Mouse (Mus musculus): ENCODE data around the gene Scn7a.

The Scn7a gene

GRCm38 (mm10) chr2:66784765-66785164 lies at the start of gene Scn7a:
TSS of gene Scn7a (minus strand) at chr2:66784914.
- DNase-seq (ENCODE audit: low spot score): no peak

DNA sequence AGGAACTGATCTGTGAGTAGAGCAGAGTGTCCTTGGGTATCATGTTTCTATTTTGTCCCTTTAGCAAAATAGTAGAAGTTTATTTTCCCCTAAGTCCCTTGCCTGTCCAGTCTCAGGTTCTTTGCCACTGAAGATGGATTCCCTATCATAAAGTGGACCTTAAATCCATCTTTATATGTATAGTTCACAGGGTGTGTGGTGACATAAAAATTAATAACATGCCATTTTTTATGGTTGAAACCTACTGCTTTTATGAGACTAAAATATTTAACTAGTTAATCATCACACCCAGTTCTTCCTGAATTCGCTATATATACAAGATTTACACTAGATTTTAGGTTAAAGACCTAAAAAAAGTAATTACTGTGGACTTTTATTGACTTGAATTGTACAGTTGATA lies 43.0 kb upstream of the Scn7a start:
- no peak for DNase-seq (ENCODE audit: low spot score)

DNA sequence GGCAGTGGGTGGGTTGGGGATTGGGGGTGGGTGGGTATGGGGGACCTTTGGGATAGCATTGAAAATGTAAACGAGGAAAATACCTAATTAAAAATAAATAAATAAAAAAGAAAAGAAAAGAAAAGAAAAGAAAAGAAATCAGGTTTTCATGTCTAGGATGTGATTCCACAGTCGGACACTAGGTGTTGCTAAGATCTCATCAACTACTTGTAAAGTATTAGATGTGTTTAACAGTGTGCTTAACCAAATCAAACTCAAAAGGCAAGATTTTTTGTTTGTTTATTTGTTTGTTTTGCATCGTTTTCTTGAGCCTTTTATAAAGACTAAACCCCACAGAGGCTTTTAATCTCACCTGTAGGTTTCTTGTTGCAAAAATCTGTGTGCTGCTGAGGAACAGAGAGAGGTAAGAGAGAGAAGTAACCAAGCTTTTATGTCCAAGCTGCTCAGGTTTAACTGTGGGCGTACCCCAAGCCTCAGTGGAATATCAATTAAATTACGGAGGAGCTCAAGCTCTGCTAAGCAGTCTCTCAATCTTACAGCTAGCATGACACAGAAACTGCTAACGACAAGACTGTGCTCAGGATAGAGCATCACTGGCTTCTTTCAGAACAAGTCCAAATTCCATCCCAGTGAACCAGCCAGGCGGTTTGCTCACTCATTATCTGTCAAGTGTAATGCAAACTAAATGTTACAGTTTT lies 35.3 kb upstream of the Scn7a start:
- no peak for DNase-seq (ENCODE audit: low spot score)

- DNase-seq (ENCODE audit: low spot score): no peak
Observed at GRCm38 (mm10) chr2:66799676-66800249, 15.0 kb upstream of the Scn7a start.

- no peak for DNase-seq (ENCODE audit: low spot score)
Observed at GRCm38 (mm10) chr2:66797493-66797892, 12.8 kb upstream of the Scn7a start.

DNA sequence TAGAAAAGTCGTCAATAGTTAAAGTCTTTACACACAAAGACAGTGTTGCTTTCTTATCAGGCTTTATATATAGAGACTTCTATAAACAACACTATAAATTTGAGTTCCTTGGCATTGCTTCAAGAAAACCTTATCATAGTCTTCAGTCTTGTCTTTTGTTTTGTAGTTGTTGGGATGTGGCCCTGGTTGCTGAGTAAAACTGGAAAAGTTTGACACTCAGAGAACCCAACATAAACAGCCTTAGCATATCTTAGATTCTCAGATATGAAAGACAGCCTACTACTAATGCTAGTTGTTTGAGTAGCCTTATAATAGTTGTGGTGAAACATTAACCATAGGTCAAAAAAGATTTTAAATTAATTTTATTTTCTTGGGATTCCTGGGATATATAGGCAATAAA lies 6.9 kb upstream of the Scn7a start:
- no peak for DNase-seq (ENCODE audit: low spot score)

DNA sequence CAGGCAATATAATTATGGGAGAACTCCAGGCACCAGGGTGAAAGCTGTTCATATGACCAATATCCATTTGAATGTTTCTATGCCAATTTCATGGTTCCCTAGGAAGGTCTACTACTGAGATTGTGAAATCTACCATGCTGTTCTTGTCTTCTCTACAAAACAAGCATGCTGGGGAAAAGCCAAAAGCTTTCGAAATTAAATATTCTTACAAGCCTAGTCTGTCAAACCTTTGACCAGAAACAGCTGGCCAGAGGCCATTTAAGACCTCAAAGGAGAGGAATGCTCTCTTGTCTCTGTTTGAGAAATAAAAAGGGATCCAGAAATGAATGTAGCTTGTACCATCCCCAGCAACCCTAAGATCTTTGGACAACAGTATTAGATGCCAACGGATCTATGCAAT lies 3.8 kb downstream of the Scn7a start:
- DNase-seq (ENCODE audit: low spot score): peak; percentile 7

DNA sequence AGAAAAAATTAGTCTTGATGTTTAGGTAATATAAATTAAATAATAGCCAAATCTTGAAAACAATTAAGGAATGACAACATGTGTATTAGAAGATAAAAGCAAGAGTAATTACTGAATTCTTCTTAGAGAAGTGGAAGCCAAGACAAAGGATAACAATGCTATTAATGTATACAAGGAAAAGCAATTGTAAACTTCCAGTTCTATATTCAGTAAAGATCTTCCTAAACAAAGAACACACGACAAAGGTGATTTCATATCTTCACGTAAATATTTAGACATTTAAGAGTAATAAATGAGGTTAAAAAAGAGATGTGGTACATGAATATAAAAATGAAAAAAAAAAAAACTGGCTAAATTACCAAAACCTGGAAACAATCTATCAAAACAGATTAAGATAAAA lies 16.7 kb downstream of the Scn7a start:
- DNase-seq (ENCODE audit: low spot score): no peak

GRCm38 (mm10) chr2:66765170-66765569 lies 19.5 kb downstream of the Scn7a start:
- no peak for DNase-seq (ENCODE audit: low spot score)

DNA sequence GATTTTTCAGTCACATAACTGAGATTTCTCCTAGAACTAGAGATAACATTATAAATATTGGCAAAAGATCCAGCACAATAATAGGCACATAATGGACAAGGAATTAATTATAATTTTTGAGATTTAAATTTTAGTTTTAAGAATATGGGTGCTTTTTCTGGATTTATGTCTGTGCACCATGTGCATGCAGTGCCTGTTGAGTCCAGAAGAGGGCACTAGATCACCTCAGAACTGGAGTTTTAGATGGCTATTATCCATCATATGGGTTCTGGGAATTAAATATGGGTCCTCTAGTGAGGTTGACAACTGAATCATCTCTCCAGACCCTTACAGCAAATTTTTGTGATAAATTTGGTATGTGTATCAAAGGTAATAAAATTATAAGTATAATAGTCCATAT lies 21.8 kb downstream of the Scn7a start:
- DNase-seq (ENCODE audit: low spot score): no peak

- no peak for DNase-seq (ENCODE audit: low spot score)
Observed at GRCm38 (mm10) chr2:66728002-66728401, 56.7 kb downstream of the Scn7a start.

DNA sequence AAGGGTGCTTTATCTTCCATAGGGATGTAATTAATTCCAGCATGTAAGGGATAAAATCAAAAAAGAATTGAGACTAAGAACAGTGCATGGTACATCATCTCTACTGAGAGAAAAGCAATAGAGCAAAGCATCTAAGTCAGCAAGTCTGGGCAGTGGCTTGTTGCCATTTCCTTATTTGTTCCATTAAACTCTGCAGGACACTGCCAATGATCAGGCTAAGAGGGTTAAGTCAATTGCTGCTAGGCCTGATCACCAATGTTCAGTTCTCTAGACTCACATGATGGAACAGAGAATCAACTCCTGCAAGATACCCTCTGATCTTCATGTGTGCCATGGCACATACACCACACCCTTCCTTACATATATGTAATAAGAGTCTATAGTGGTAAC lies 57.1 kb downstream of the Scn7a start:
- no peak for DNase-seq (ENCODE audit: low spot score)

DNA sequence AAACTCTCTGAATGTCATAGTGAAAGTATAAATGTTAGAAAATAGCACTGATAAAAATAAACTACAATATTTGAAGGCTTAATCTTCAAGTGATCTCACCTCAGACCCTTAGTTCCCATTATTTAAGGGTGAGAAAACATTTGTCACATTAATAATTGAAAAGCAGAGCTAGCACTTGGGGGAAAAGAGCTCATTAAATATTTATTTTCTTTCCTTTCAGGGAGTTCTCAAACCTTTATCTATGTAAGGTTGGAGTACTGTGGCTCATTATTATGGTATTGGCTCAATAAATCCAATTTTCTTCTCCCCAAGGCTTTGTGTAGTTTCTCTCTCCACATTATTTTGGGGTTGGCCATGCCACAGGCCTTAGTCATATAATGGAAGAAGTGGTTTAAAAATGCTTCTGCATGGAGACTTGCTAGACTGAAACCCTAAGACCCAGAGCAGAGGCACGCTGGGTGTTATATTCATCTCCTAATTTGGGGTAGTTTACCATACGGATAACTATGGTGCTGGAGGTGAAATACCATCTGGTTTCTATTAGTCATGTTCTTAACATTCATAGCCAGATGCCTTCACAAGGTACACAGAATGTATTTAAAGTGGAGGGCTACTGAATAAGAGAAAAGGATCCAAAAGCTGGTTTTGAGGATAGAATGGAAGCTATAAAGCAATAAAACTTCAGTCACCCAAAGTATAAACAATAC lies 57.7 kb downstream of the Scn7a start:
- no peak for DNase-seq (ENCODE audit: low spot score)

DNA sequence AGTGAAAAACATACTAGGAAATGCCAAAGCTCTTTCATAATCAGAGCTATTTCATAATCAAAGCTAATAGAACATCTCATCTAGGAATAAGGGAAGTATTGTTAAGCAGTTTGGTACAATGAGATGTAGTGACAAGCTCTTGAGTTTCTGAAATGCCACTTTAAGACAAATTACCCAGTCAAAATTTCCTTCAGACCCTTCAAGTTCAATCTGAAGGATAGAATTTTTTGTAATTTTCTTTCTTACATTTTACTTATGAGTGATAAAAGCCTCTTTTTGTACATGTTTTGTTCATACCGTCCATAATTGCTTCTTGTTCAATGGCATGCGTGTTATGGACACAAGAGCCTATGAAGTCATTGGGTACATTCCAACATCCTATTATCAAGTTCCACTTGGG lies 72.6 kb downstream of the Scn7a start:
- DNase-seq (ENCODE audit: low spot score): no peak

DNA sequence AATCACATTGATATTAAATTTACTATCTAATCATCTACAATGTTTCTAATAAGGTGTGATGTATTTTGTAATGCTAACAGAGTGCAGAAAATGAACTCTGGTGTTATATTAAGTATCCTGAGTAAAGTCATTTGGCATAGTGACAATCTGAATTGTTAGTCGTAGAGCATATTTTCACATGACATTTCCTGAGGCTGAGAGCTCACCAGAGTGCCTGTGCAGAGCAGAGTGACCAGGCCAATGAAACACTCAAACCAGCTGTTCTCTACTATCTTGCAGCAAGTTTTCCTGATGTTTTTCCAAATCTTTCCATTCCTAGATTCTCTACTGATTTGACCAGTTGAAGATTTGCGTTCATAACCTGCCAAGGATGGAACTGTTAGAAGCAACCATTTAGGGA lies 92.4 kb downstream of the Scn7a start:
- DNase-seq (ENCODE audit: low spot score): no peak

DNA sequence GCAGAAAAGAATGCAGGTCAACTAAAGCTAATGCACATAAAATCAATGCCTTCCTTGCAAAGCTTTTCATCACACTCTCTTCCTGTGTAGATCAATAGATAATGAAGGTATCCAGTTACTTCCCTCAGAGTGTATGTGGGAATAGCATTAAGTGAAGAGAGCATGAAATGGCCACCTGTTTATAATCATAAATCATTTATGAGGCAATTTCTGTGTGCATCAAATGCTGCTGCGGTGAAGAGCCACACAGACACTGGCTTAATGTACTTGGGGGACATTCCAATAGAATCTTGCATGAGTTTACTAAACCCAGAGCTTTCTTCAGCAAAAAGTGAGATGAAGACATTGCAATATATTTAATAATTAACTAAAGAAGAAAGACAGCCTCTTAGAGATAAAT lies 122.7 kb downstream of the Scn7a start:
- no peak for DNase-seq (ENCODE audit: low spot score)

- no peak for DNase-seq (ENCODE audit: low spot score)
Observed at GRCm38 (mm10) chr2:66656430-66656829, 128.3 kb downstream of the Scn7a start.

GRCm38 (mm10) chr2:66655431-66655830 lies 129.3 kb downstream of the Scn7a start:
- no peak for DNase-seq (ENCODE audit: low spot score)

- no peak for DNase-seq (ENCODE audit: low spot score)
Observed at GRCm38 (mm10) chr2:66644384-66644783, 140.3 kb downstream of the Scn7a start.

DNA sequence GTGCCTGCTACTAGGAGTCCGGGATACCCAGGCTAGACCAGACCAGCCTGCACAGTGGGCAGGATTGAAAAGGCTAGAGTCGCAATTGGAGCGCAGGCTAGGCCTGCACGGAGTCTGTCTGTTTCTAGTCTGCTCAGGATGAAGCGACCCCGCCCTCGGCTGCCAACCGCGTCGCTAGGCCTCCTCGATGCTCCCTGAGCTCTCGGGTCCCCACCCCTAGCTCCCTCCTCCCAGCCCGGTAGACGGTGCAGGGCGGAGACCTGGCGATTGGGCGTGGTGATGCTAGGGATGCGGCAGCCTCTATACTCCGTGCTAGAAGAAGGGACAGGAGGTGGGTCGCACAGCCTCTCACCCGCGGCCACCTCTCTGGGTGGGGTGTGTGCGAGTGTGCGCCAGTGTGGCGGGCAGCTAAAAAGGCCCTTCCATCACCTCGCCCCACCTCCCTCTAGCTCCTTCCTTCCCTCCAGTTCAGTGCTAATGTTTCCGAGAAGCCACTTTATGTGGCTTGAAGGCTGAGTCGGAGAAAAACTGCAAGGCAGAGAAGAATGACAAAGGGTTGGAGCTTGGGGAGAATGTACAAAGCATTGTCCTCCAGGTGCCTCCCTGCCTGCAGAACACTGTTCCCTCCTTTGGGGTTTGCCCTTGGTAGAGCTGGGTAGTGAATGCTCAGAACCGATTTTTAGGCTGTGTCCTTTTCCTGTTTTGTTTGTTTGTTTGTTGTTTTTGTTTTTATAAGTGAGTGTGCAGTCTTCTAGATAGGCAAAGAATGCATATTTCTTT lies 149.9 kb downstream of the Scn7a start, which contains the start of gene Scn9a:
Scn9a (minus strand) TSS at position 383 of the 780 bp plus-strand sequence.
- no peak for DNase-seq (ENCODE audit: low spot score)

DNA sequence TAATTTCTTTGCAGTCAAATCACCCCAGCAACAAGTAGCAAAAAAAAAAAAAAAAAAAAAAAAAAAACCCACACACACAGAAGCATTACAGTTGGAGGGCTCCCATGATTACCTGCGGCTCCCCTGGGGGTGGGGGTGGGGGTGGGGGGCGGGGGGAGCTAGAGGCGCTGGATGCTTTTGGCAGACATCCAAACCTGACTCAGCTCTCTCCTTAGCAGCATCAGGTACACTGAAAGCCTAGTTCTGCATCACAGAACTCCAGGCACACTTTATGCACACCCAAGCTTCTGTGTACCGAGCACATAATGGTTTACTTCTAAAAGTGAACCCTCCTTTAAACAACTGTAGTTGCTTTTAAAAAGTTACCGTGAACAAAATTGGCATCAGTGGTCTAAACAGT lies 152.0 kb downstream of the Scn7a start:
- no peak for DNase-seq (ENCODE audit: low spot score)
